Mouse (Mus musculus): ENCODE measurements at regions not wholly inside any gene's neighbourhood (a gene's known extent, or its start where the extent isn't known, plus 50 kb on each side); places are given as distances from the start of the nearest gene placed in this dataset.

DNA sequence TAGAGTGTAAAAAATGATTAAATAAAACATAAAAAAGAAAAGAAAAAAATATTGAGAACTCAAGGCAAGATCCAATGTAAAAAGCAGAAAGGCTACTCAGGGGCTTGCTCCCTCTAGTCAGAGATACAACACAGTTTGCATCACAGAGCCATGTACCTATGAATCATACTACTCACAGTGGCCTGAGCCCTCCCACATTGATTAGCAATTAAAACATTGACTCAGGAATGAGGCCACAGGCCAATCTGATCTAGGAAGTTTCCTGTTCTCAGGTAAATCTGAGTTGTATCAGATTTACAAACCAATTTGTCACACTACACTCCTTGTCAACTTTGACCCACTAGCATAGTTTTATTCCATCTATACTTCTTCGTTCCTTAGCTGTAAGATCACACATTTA lies 414.2 kb downstream of the Flrt2 start:
- H3K27ac ChIP-seq (ENCODE audit: insufficient read depth, low read depth, low read length): no peak overlapping the region
- TF ChIP-seq CTCF (IDR thresholded peaks at IDR 0.05; ENCODE audit: low read depth, low read length) (no peak), POLR2A (IDR thresholded peaks at IDR 0.05; ENCODE audit: borderline replicate concordance, low read depth, low read length) (no peak)
- H3K4me3 ChIP-seq (ENCODE audit: insufficient read depth, low read length): no peak overlapping the region
- no peaks in the 10 kb centered on the region for H3K4me1 ChIP-seq (ENCODE audit: control insufficient read depth, insufficient read depth, low read length)

DNA sequence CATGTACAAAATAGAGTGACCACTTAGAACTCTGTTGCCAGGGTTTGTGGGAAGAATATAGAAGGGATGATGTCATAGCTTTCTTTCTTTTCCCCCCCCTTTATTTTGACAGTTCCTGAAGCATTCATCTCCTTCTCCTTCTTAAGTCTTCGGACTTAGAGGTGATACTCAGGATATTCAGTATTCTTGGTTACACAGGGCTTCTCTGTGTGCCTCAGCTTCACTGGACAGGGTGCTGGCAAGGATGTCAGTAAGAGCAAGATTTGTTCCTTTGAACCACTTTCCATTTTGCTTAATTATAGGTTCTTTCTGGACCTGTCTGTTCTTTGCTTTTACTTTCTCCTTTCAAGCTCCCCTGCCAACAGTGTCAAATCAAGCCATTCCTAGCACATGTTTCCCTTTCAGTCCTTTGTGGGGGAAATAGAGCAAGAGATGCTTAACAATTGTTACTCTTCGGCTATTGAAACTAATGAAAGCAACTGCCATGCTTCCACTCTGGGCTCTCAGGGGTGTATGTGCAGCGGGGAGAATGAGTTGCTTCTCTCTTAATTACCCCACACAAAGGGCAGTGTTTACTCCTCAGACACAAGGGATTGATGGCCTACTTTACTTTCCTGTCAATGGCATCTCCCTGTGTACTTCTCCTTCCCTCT lies 422.8 kb downstream of the Flrt2 start:
- no peak for TF ChIP-seq POLR2A (IDR thresholded peaks at IDR 0.05; ENCODE audit: borderline replicate concordance, low read depth, low read length)
- no peak for TF ChIP-seq CTCF (IDR thresholded peaks at IDR 0.05; ENCODE audit: low read depth, low read length)
- no peak overlapping the region for H3K27ac ChIP-seq (ENCODE audit: insufficient read depth, low read depth, low read length)
- no peak overlapping the region for H3K4me3 ChIP-seq (ENCODE audit: insufficient read depth, low read length)
- no peaks in the 10 kb centered on the region for H3K4me1 ChIP-seq (ENCODE audit: control insufficient read depth, insufficient read depth, low read length)

DNA sequence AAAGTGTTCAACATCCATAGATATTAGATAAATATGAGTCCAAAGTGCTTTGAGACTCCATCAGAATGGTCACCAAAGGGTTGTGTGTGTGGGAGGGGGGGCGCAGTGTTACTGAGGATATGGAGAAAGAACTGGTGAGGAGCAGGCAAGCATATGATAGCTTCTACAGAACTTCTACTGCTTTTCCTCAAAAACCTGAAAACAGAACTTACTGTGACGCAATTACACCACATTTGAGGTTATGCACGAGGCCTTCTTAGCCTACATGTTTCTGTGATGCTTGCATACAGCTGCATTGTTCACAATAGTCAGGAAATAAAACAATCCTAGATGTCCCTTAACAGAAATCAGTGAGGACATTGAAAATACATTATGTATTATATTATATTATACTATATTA lies 425.5 kb downstream of the Flrt2 start:
- H3K4me1 ChIP-seq (ENCODE audit: control insufficient read depth, insufficient read depth, low read length): no peaks in the 10 kb centered on the region
- H3K4me3 ChIP-seq (ENCODE audit: insufficient read depth, low read length): no peak overlapping the region
- no peak for TF ChIP-seq POLR2A (IDR thresholded peaks at IDR 0.05; ENCODE audit: borderline replicate concordance, low read depth, low read length)
- no peak for TF ChIP-seq CTCF (IDR thresholded peaks at IDR 0.05; ENCODE audit: low read depth, low read length)
- H3K27ac ChIP-seq (ENCODE audit: insufficient read depth, low read depth, low read length): no peak overlapping the region

DNA sequence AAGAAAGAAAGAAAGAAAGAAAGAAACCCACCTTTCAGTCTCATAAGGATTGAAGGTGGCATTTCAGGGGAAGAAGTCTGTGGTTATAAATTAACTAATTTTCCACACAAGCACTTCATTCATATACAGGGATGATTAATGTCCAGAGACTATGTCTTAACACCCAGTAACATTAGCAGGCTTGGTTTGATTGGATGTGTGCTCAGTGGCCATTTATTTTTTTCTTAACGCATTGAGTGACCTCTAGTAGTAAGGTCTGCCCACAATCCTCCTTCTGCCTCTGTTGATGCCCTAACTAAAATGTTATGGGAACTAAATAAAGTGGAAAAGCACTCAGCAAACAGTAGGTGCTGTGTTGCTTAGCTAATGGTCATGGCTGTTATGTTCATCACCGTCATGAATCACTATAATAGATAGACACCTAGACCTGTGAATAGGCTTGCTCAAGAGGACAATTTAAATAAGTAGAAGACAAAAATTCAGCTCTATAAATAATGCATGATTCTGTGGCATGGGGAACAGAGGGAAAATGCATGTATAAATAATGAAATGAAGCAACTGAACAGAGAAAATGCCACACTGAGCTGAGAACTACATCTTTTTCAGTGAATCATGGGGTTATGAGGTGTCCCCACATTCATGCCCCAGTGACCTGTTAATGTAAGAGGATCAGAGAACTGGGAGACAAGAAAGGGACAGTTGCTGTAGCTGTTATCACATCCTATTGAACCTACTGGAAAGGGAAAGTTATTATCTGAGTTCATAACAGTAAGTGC lies 432.3 kb downstream of the Flrt2 start:
- no peak overlapping the region for H3K27ac ChIP-seq (ENCODE audit: insufficient read depth, low read depth, low read length)
- no peak overlapping the region for H3K4me3 ChIP-seq (ENCODE audit: insufficient read depth, low read length)
- TF ChIP-seq POLR2A (IDR thresholded peaks at IDR 0.05; ENCODE audit: borderline replicate concordance, low read depth, low read length): no peak
- TF ChIP-seq CTCF (IDR thresholded peaks at IDR 0.05; ENCODE audit: low read depth, low read length): no peak

DNA sequence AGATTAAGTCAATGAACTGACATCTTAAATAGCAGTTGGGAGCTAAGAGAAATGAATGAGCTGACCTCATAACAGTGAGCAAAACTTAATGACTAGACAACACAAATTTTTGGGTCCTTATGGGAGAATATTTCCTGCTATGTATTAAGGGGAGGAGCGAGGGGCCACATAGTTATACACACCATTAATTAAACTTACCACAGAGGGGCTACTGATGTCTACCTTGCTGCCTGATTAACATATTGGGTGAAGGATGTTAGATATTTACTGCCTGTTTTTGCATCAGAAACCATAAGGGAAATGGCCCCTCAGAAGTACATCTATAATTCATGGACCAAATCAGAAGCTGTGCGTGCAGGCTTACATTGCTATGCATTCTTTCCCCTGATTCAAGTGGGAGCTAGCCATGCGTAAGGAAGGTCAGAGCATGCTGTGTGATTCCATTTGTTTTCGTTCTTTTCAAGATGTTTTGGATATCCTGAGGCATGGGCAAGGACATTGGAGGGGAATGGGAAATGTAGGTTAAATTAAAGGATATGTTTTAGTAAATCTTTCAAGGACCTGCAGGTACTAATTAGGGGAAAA lies 437.9 kb downstream of the Flrt2 start:
- Histone ChIP-seq H3K27ac (ENCODE audit: insufficient read depth, low read depth, low read length) (no peak overlapping the region), H3K4me3 (ENCODE audit: insufficient read depth, low read length) (no peak overlapping the region), H3K4me1 (ENCODE audit: control insufficient read depth, insufficient read depth, low read length) (no peaks in the 10 kb centered on the region)
- TF ChIP-seq CTCF (IDR thresholded peaks at IDR 0.05; ENCODE audit: low read depth, low read length): no peak
- no peak for TF ChIP-seq POLR2A (IDR thresholded peaks at IDR 0.05; ENCODE audit: borderline replicate concordance, low read depth, low read length)

More for the DNA sequence above, 432.3 kb downstream of the Flrt2 start:
- H3K4me1 ChIP-seq (ENCODE audit: control insufficient read depth, insufficient read depth, low read length): no peaks in the 10 kb centered on the region

DNA sequence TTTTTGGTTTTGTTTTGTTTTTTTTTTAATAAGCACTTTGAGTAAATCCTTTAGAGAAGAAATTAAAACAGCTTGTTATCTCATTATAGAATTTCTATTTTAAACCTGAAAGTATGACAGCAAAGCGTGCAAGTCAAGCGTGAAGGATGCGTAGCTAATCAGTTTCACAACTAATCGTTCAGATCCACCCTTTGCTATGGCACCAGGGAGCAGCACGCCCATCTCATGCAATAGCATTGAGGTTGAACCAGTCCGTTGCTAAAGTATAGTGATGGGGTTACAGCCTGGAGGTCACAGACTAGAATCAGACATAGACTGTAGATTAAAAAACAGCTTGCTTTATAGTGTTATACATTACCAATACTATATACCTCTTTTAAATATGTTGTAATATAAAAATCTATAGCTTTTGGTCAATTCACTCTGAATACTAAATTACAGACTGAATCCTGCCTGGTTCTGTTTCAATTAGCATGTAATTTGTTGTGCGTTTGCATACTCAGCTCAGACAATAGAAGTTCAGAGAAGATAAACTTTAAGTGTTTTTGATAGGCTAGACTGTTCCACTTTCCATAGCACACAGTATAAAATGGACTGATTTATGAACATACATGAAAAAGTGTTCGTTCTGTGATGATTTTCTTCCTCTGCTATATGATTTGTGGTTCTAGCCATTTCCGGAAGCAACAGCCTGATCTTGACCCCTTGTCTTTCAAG lies 438.9 kb downstream of the Flrt2 start:
- Histone ChIP-seq H3K4me3 (ENCODE audit: insufficient read depth, low read length) (no peak overlapping the region), H3K27ac (ENCODE audit: insufficient read depth, low read depth, low read length) (no peak overlapping the region), H3K4me1 (ENCODE audit: control insufficient read depth, insufficient read depth, low read length) (no peaks in the 10 kb centered on the region)
- TF ChIP-seq POLR2A (IDR thresholded peaks at IDR 0.05; ENCODE audit: borderline replicate concordance, low read depth, low read length) (no peak), CTCF (IDR thresholded peaks at IDR 0.05; ENCODE audit: low read depth, low read length) (no peak)

DNA sequence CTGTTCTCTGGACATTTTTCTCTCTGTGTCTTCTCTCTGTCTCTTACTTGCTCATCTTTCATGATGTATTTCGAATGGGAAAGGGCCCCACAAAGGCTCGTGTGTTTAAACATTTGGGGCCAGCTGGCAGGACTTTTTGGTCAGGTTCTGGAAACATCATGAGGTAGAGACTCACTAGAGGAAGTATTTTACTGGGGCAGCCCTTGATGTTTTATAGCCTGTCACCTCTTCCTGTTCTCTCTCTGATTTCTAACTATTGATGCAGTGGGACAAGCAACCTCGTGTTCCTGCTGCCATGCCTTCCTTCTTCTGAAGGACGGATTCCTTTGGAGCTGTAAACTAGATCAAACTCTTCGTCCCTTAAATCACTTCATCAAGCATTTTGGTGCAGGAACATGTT lies 442.1 kb downstream of the Flrt2 start:
- no peak overlapping the region for H3K27ac ChIP-seq (ENCODE audit: insufficient read depth, low read depth, low read length)

DNA sequence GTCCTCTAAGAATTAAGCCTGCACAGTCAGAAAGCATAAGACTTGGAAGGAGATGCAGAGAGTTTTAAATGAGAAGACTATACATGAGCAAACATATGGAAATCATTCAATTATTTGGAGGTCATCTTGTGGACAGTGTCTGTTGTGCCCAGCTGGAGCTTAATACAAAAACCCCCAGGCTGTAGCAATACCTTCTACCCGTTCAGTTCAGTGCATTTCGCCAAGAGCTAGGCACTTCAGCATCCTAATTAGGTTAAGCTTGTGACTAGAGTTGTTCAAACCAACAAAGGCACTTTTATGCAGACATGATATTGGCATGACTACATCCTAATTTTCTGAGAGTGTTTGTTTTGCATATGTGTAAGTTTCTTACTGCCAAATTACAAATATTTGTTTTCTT lies 449.7 kb downstream of the Flrt2 start:
- H3K4me3 ChIP-seq (ENCODE audit: insufficient read depth, low read length): no peak overlapping the region
- H3K27ac ChIP-seq (ENCODE audit: insufficient read depth, low read depth, low read length): no peak overlapping the region
- TF ChIP-seq CTCF (IDR thresholded peaks at IDR 0.05; ENCODE audit: low read depth, low read length): no peak
- TF ChIP-seq POLR2A (IDR thresholded peaks at IDR 0.05; ENCODE audit: borderline replicate concordance, low read depth, low read length): no peak
- H3K4me1 ChIP-seq (ENCODE audit: control insufficient read depth, insufficient read depth, low read length): no peaks in the 10 kb centered on the region

More for the DNA sequence above, 442.1 kb downstream of the Flrt2 start:
- Histone ChIP-seq H3K4me1 (ENCODE audit: control insufficient read depth, insufficient read depth, low read length) (no peaks in the 10 kb centered on the region), H3K4me3 (ENCODE audit: insufficient read depth, low read length) (no peak overlapping the region)
- TF ChIP-seq POLR2A (IDR thresholded peaks at IDR 0.05; ENCODE audit: borderline replicate concordance, low read depth, low read length): no peak
- TF ChIP-seq CTCF (IDR thresholded peaks at IDR 0.05; ENCODE audit: low read depth, low read length): no peak

DNA sequence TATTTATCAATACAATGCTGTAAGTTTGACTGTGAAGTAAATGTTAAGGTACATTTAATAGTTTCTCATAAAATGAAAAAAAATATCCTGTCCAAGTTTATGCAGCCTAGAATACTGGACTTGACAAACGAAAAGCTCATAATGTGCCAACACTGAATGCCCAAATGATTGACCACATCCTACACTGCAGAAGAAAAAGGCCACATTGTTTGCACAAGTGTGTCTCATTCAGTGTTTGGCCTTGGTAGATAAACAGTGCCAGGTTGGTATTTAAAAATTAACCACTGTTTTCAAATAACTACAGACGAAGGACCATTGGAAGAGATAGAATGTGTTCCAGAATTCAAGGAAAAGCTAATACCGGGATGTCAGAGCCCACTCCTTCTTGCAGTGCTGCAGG lies 462.1 kb downstream of the Flrt2 start:
- H3K4me3 ChIP-seq (ENCODE audit: insufficient read depth, low read length): no peak overlapping the region
- no peaks in the 10 kb centered on the region for H3K4me1 ChIP-seq (ENCODE audit: control insufficient read depth, insufficient read depth, low read length)
- no peak for TF ChIP-seq CTCF (IDR thresholded peaks at IDR 0.05; ENCODE audit: low read depth, low read length)
- H3K27ac ChIP-seq (ENCODE audit: insufficient read depth, low read depth, low read length): no peak overlapping the region
